Mouse (Mus musculus) right cerebral cortex, postnatal 14 days (tissue): ENCODE measurements around the gene Mrpl9.

Experiments
- DNase-seq: peaks from one replicate; pipeline ENCODE4 v3.0.0; 2022

The Mrpl9 gene

GRCm38 (mm10) chr3:94442951-94443596, at the start of gene Mrpl9:
Gene Mrpl9, plus strand, starts transcription at chr3:94443318.
- DNase-seq = peak; percentile 96

GRCm38 (mm10) chr3:94396336-94396735, 46.8 kb upstream of the Mrpl9 start:
- no peak for DNase-seq

- DNase-seq = no peak
Measured at GRCm38 (mm10) chr3:94396851-94397250, 46.3 kb upstream of the Mrpl9 start.

- no peak for DNase-seq
Measured at GRCm38 (mm10) chr3:94398217-94398616, 44.9 kb upstream of the Mrpl9 start, which contains the start of gene Lingo4. Gene Lingo4, plus strand, starts transcription at chr3:94398517.

- peak; percentile 31 for DNase-seq
Measured at GRCm38 (mm10) chr3:94398943-94399481, 44.1 kb upstream of the Mrpl9 start.

GRCm38 (mm10) chr3:94399663-94400310, 43.3 kb upstream of the Mrpl9 start:
- no peak for DNase-seq

GRCm38 (mm10) chr3:94402451-94402850, 40.7 kb upstream of the Mrpl9 start:
- no peak for DNase-seq

GRCm38 (mm10) chr3:94404366-94405054, 38.6 kb upstream of the Mrpl9 start:
- DNase-seq = peak; percentile 31

GRCm38 (mm10) chr3:94405561-94405960, 37.6 kb upstream of the Mrpl9 start:
- no peak for DNase-seq

GRCm38 (mm10) chr3:94412530-94412929, 30.6 kb upstream of the Mrpl9 start:
- DNase-seq = no peak

- peak; percentile 98 for DNase-seq
Measured at GRCm38 (mm10) chr3:94413031-94413679, 30.0 kb upstream of the Mrpl9 start, which contains the start of gene Tdrkh. Gene Tdrkh, plus strand, starts transcription at chr3:94413273.

- no peak for DNase-seq
Measured at GRCm38 (mm10) chr3:94430980-94431379, 12.1 kb upstream of the Mrpl9 start.

GRCm38 (mm10) chr3:94434305-94434704, 8.8 kb upstream of the Mrpl9 start:
- no peak for DNase-seq

- DNase-seq = no peak
Measured at GRCm38 (mm10) chr3:94436420-94436819, 6.7 kb upstream of the Mrpl9 start.

- no peak for DNase-seq
Measured at GRCm38 (mm10) chr3:94441182-94441581, 1.9 kb upstream of the Mrpl9 start.

- no peak for DNase-seq
Measured at GRCm38 (mm10) chr3:94443597-94443964, 463 bp downstream of the Mrpl9 start, which contains the start of gene Oaz3. Gene Oaz3, minus strand, starts transcription at chr3:94443915.

- DNase-seq = no peak
Measured at GRCm38 (mm10) chr3:94449377-94449776, 6.3 kb downstream of the Mrpl9 start.

- peak; percentile 80 for DNase-seq
Measured at GRCm38 (mm10) chr3:94456529-94457000, 13.4 kb downstream of the Mrpl9 start.

- no peak for DNase-seq
Measured at GRCm38 (mm10) chr3:94457055-94457454, 13.9 kb downstream of the Mrpl9 start.

GRCm38 (mm10) chr3:94459834-94460233, 16.7 kb downstream of the Mrpl9 start:
- no peak for DNase-seq

- no peak for DNase-seq
Measured at GRCm38 (mm10) chr3:94463926-94464578, 20.9 kb downstream of the Mrpl9 start.
